Mouse (Mus musculus) CH12.LX (cell line): Measurements from ENCODE around the gene Cldn9.

Source experiments
- BHLHE40 ChIP-seq: IDR thresholded peaks from 2 replicates; pipeline ENCODE4 v1.6.1; 2011; ENCODE audit warnings: mild to moderate bottlenecking, low read depth, low read length, improper control_type of control experiment
- CHD2 ChIP-seq: IDR thresholded peaks from 2 replicates; pipeline ENCODE4 v1.6.1; 2011; ENCODE audit warnings: low read length, improper control_type of control experiment
- CTCF ChIP-seq, 2 experiments: IDR thresholded peaks in 1 of 2; conservative IDR thresholded peaks in 1 of 2; 2 replicates each; pipeline ENCODE4 v1.5.1; 2011 to 2012; ENCODE audit warnings: low read depth in 2 of 2, low read length in 2 of 2, improper control_type of control experiment in 1 of 2, inconsistent platforms in 1 of 2, mild to moderate bottlenecking in 1 of 2, moderate library complexity in 1 of 2
- E2F4 ChIP-seq: IDR thresholded peaks from 2 replicates; pipeline ENCODE4 v1.6.1; 2011; ENCODE audit warnings: low read depth, low read length, improper control_type of control experiment; ENCODE audit not compliant: insufficient replicate concordance
- JUN ChIP-seq: IDR thresholded peaks from 2 replicates; pipeline ENCODE4 v1.6.1; 2011; ENCODE audit warnings: low read depth, mild to moderate bottlenecking, low read length, improper control_type of control experiment, moderate library complexity; ENCODE audit not compliant: insufficient read depth
- JUND ChIP-seq: conservative IDR thresholded peaks from 2 replicates; pipeline ENCODE4 v1.6.1; 2011; ENCODE audit warnings: low read depth, low read length, improper control_type of control experiment
- MEF2A ChIP-seq: IDR thresholded peaks from 2 replicates; pipeline ENCODE4 v1.6.1; 2014; ENCODE audit warnings: low read depth, mild to moderate bottlenecking, inconsistent platforms, low read length, improper control_type of control experiment, borderline replicate concordance
- NRF1 ChIP-seq: IDR thresholded peaks from 2 replicates; pipeline ENCODE4 v1.6.1; 2014; ENCODE audit warnings: low read depth, mild to moderate bottlenecking, inconsistent platforms, low read length, improper control_type of control experiment, moderate library complexity
- POLR2A ChIP-seq: IDR thresholded peaks from 2 replicates; pipeline ENCODE4 v1.6.1; 2011; ENCODE audit warnings: low read depth, mild to moderate bottlenecking, improper control_type of control experiment, low read length
- SMC3 ChIP-seq: IDR thresholded peaks from 2 replicates; pipeline ENCODE4 v1.6.1; 2011; ENCODE audit warnings: low read depth, low read length, improper control_type of control experiment

- TF ChIP-seq NRF1 (no peak), E2F4 (no peak), POLR2A (no peak), CTCF (conservative IDR thresholded peaks at IDR 0.05 in 1 of 2, IDR thresholded peaks at IDR 0.05 in 1 of 2; ENCODE audit: low read depth in 2 of 2, low read length in 2 of 2) (no peak), CHD2 (no peak), BHLHE40 (no peak), MEF2A (no peak), JUND (no peak), JUN (no peak), SMC3 (no peak)
These were observed 3.5 kb downstream of the Cldn9 start for GRCm38 (mm10) chr17:23680336-23680735.
